Mouse (Mus musculus): ENCODE results near the gene Trim40.

GRCm38 (mm10) chr17:36912031-36912430 is 22.1 kb upstream of the Trim40 start:
- no peak for TF ChIP-seq CTCF (IDR thresholded peaks at IDR 0.05; ENCODE audit: low read depth)
- no peak for TF ChIP-seq EP300 (IDR thresholded peaks at IDR 0.05; ENCODE audit: low read depth)
